Mouse (Mus musculus) frontal cortex, postnatal 36 days (tissue): ENCODE data around the gene Cga.

ENCODE experiments used
- DNase-seq, 2 experiments: peaks; one replicate each; pipeline ENCODE4 v3.0.0; 2022; ENCODE audit warnings: low spot score in 2 of 2

The Cga gene

DNA sequence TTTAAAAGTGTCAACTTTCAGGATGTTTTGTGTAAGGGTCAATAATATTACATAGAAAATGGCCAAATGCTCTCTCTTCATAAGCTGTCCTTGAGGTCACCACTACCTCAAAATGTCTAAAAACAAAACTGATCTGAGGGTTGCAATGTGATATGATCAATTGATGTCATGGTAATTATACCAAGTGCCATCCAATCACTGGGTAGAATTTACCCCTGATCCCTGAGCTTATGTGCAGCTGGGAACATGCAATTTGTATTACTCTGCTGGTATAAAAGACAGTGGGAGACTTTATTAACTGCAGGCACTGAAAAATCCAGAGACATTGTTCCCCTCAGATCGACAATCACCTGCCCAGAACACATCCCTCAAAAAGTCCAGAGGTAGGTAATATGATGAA lies at the start of gene Cga:
Cga (plus strand) TSS at position 301 of the 400 bp plus-strand sequence.
- no peak for DNase-seq

- DNase-seq = no peak
Observed at GRCm38 (mm10) chr4:34843839-34844238, 49.7 kb upstream of the Cga start.

GRCm38 (mm10) chr4:34847679-34848309 lies 45.8 kb upstream of the Cga start:
- DNase-seq = no peak

- DNase-seq = no peak
Observed at GRCm38 (mm10) chr4:34850156-34850555, 43.4 kb upstream of the Cga start.

- no peak for DNase-seq
Observed at GRCm38 (mm10) chr4:34852051-34852450, 41.5 kb upstream of the Cga start.

DNA sequence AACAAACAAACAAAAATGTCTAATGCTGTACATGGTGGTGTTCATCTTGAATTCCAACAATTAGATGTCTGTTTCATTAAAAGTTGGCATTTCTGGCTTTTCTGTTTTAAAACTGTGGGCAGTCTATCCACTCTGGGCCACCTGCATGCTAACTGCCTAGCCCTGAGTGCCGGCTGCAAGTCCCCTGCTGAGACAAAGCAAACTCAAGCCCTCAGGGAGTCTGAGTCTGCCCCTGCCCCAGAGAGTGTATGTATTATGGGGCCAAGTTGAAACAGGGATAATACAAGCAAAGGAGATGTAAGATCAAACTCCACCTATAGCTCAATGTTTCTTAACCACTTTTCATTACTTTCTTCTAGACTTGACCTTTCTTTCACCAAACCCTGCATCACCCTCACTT lies 37.6 kb upstream of the Cga start:
- no peak for DNase-seq

DNA sequence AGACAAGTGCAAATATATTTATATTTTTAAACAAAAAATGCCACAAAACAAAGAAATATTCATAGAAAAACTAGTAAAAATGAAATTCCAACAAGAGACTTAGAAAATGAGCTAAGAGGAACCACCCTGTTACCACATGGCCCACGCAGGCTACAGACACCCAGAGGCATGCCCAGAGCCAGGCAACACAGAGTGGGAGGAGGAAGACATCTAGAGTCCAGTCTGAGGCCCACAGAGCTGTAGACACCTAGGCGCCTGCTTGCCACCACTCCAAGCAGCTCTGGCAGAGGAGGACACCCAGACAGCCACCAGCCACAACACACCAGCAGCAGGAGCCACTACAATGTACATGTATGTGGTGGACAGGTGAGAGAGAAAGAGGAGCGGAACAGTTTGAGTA lies 34.7 kb upstream of the Cga start:
- no peak for DNase-seq

DNA sequence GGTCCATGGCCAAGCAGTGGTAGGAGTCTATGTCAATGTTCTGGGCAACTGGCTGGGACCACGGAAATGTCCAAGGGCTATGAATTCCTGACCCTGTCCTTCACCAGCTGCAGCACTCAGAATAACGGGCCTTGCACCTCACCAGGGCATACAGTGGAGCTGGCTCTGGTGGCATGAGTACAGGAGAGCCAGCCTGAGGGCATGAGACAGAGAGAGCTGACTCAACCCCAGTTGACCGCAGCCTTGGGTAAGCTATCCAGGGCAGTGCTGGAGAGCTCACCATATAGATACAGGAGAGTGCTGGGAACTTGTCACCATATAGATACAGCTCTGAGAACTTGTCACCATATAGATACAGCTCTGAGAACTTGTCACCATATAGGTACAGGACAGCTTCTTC lies 34.2 kb upstream of the Cga start:
- DNase-seq = no peak

GRCm38 (mm10) chr4:34861438-34861837 lies 32.1 kb upstream of the Cga start:
- DNase-seq = no peak

- DNase-seq = no peak
Observed at GRCm38 (mm10) chr4:34869813-34870212, 23.8 kb upstream of the Cga start.

DNA sequence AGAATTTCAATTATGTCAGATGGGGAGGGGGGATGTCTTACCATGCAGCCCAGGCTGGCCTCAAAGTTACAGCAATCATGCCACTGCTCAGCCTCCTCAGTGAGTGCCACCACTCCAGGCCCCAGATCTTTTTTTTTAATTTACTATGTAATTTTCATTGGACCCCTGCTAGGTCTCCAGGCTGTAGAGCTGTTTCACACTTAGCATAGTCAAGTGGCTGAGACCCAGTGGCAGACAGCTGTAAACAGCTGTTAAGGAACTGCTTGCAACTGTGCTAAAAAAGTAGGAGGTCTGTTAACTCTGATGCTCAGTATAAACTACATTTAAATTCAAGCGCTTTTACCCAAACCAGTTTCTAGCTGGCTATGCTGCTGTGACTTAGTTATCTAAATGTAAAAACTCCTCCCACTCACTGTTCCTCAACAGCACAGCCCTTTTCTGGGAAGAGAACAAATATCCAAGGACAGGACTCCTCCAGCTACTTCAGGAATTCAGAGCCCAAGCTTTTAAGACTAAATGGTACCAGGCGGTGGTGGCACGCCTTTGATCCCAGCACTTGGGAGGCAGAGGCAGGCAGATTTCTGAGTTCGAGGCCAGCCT lies 20.6 kb upstream of the Cga start:
- DNase-seq = no peak

- no peak for DNase-seq
Observed at GRCm38 (mm10) chr4:34874234-34874633, 19.3 kb upstream of the Cga start.

DNA sequence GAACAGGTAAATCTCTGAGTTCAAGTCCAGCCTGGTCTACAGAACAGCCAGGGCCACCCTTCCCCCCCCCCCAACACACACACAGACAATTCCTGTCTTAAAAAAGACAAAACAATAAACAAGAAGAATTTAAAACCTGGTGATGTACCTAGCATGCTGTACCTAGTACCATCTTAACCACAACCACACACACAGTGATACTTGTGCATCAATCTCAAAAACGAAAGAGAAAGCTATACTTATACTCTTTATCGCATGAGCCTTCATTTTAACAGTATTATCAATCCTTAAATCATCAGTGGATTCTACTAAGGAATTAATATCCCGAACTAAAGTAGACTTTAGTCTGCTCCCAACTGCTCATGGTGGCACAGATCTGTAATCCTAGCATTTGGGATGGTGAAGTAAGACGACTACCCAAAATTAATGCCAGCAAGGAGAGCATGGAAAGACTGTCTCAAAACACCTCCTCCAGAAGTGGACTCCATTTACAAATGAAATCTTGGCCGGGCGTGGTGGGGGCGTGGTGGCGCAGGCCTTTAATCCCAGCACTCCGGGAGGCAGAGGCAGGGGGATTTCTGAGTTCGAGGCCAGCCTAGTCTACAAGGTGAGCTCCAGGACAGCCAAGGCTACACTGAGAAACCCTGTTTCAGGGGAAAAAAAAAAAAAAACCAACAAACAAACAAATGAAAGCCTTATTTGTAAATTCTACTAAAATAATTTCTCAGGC lies 12.5 kb upstream of the Cga start:
- DNase-seq = no peak

DNA sequence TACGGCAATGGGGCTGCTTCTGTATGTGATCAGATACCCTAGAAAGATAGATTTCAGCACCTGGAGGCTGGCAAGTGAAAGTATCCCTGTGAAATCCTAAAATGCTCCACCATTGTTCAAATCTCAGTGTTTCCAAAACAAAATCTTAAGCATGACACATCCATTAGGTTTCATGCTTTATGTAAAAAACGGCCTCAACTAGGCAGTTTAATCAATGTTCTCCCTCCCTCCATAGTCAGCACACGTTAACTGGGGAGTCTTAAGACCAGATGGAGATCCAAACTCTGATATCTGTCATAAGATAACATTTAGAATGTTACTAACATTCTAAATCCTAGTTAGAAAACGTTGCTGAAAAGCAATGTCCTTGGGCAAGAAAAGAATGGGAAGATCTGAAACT lies 11.7 kb upstream of the Cga start:
- DNase-seq = no peak

DNA sequence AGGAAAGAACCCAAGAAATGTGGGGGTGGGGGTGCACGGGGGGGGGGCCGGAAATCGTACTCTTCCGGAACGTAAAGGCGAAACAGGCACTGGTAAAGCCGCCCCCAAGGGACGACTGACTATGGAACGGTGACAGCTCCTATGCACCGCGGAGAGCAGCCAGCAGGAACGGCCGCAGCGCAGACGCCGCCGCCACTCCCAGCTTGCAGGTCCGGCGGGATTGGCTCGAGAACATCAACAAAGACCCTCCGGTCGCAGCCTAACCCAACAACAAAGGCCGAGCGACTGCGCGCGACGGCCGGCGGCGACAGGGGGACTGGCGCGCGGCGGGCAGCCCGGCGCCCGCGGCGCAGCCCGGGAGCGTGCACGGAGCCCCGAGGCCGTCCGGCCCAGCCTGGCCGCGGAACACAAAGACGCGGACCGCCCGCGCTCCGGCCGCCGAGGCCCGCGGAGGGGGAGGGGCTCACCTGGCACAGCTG lies 11.2 kb upstream of the Cga start:
- DNase-seq = peak; percentile 31 to 44

- peak; percentile 93 to 97 for DNase-seq
Observed at GRCm38 (mm10) chr4:34882818-34883217, 10.8 kb upstream of the Cga start, which contains the start of gene Zfp292. TSS of gene Zfp292 (minus strand) at chr4:34882960.

DNA sequence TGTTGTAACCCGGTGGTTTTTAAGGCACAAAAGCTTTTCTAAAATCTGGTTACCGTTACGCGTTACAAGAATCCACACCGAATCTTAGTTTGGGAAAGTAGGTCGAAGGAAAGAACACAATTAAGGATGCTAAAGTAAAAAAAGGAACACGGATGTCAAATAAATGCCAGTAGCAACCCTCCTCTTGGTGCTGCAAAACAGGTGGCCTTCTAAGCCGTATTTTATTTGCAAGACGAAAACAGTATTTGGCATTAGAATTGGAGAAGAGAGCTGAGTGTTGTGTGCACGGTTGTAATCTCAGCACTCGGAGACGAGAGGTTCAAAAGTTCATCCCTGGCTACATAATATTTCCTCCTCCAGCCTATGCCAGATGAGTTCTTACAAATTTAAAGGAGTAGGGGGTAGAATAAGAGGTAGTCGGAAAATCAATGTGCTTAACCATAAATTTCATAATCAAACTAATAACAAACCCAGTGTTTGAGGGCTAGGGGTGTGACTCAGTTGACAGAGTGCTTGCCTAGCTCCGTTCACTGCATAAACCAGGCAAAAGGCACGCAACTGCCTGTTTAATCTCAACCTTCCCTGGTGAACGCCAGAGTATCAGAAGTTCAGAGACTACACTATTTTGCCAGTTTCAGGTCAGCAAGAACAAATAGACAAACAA lies 10.1 kb upstream of the Cga start:
- no peak for DNase-seq

DNA sequence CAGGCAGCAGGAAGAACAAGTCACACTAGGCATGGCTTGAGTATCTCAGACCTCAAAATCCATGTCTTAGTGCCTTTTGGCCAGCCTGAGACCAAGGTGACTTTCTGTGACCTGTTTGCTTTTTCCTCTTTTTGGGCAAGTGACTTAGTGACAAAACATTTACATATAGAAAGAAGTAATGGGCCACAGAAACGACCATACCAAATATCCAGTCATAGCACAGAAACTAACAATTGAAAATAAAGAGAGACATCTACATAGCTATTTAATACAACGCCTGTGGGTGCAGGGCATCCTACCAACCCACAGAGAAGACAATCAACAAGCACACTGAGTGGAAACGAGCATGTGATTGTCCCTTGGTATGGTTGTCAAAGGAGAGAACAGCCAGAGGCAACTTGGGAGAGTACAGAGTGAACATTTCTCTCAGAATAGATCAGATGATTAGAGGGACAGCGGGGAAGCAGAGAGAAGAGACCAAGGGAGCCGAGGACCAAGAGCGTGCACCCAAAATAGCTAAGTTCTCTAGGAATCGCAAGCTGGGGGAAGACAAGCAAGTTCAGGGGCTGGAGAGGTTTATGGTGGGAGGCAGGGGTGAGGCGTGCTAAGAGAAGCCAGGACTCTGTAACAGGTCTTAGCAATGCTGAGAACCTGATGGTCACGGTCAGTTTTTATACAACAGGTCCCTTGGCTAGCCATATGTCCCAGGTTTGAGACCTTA lies 7.8 kb upstream of the Cga start:
- DNase-seq = no peak

DNA sequence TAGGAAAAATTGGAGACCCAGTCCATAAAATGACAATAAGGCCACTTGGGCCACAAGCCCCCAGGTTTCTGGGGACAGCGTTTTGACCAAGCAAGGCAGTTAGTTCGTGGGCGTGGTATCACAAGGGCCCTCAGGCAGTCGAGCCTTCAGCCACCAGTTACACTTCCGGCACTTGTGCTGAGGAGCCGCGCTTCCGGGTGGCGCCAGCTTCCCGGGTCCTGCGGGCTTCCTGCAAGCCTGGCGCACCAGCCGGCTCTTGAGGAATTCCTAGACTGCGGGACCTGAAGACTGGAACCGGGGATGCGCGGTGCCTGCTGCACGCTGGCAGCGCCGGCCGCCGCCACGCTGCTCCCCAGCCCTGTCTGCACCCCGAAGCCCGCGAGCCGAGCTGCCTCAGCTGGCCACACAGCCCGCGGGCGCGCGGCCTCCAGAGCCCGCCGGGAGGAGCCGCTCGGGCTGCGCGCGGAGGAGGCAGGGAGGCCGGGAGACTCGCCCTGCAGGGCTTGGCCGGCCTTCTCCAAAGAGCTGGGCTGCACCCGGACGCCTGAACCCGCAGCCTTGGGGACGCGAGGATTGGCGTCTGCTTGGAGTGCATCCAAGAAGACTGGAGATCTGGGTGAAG lies 7.0 kb upstream of the Cga start:
- DNase-seq = peak; percentile 74 to 84

DNA sequence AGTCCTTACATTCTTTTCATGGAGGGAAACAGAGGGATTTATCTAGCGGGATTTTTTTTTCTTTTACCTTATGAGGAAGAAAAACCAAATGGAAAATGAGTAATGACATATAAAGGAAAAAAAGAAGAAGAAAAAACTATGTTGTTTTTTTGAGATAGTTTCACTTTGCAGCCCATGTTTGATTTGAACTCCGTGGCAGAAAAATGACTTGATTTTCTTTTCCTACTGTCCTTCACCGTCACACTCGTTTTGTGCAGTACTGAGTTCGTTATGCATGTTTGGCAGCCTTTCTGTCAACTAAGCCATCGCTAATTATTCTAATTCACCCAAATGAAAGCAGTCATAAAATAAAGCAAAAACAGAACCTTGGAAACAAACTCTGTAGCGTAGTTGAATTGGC lies 6.3 kb upstream of the Cga start:
- DNase-seq = no peak

DNA sequence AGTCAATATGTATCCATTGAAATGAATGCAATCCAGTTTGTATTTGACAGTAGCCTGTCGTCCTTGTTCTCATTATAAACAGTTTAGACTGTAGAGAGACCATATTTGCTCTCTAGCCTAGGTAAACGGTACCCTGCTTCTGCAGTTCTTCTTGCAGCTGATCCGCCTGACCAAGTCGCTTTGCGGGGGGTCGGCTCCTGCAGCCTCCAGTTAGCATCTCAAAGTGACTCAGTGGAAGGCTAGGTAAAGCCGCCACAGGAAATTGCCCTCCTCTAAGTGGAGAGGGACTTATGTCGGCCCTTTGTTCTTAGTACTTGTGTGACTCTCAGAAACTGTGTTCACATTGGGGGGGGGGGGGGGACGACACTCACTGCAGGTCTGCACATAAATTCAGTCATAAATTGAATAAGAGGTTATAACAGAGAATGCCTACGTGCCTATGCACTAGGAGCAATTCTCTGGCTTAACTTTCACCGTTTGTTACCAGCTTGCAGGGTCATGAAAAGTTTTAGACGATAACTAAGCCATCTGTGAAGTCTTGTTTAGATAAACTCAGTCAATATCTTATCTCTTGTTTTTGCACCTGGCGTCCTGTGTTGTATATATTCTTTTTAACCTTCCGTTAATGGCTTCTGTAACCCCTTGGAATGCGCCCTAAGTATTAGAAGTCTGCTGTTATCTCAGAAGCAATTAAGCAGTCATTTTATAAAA lies 4.3 kb upstream of the Cga start:
- no peak for DNase-seq
